Mouse (Mus musculus) heart, postnatal 4 days (tissue): Measurements from ENCODE around the gene Gm13088. TPM values are rescaled to one million over a fixed set of nuclear protein-coding genes. Genes with fewer than 3 reads are reported as not detected.
"Not testable (repeated sequence)": the region's sequence is repeated elsewhere in the genome, so short reads cannot be mapped to it uniquely, and the experiment has no call there.

Experiments used
- DNase-seq: peaks from one replicate; pipeline ENCODE4 v3.0.0; 2021
- total RNA-seq, 2 experiments: library from RNA; stranded (reverse); gene quantifications; 2 replicates each; pipeline ENCODE4 v1.2.3; 2021

The Gm13088 gene
- not detected for total RNA-seq

DNA sequence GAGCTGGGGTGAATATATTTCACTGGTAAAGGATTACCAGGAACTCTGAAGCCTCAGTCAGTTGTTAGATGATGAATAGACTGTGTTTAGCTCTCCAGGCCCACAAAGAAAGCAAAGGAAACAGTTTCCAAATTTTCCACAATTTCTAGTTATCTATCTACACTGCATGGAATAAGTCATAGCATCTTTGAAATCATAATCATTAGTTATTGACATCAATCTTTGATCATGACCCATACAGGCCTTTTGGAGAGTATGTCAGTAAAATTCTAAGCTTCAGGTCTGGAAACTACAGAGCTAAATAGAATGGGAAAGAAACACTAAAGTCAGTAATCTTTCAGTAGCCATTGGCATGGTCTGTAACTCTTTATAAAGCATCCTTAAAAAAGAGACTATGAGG is at the start of gene Gm13088:
Gene Gm13088, minus strand, starts transcription at position 101 of the 400 bp plus-strand sequence.
- DNase-seq: not testable (repeated sequence)

DNA sequence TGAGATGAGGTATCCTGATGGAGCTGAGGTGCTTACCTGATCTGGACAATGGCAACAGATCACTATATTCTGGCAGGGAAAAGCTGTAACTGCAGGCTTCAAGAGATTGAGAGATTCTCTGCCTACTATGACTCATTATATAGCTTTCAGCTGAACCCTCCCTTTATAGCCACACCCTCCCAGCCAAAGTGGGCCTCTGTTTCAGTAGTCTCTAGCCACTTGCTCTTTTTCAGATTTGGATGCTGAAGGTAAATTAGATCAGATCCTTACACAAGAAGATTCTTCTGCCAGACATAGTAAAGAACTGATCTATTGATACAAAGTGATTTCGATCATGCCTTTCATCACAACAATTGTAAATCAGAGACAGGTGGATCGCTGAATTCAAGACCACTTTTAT is 45.6 kb upstream of the Gm13088 start, which contains the start of gene Gm13089:
Gene Gm13089, minus strand, starts transcription at position 101 of the 400 bp plus-strand sequence.
- no peak for DNase-seq

DNA sequence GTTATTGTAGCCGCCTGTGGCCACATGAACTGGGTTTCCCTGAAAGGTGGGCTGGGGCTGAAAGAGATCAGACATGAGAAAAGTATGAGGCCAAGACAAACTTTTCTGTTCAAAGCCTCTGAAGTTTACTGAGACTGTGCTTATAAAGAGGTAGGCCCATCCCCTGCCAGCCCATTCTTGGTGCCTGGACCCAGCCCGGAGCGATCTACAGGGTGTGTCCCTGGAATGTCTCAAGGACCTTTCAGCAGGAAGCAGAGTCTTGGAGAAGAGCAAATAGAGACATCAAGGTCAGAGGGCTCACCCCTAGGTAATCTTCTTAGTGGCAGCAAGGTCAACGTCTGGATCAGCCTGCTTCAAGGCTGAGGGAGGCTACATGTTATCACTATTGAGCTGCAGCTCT is 38.9 kb downstream of the Gm13088 start:
- not testable (repeated sequence) for DNase-seq

DNA sequence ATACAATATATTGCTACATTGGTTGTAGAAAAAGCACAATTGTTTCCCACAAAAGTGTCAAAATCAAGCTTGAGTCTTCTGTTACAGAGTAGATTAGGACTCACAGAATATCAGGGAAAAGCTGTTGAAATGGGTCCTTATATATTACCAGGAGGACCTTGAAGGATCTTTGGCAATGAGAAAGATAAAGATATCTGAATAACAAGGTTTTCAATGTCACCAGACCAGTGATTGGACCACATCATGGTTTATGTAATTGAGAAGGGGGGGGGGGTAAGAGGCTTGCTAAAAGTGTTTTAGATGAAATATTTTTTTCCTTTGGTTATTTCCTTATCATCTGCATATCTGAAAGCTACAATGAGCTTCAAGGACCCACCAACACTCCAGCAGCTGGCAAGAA is 42.3 kb downstream of the Gm13088 start, which contains the start of gene Gm13083:
Gene Gm13083, plus strand, starts transcription at position 301 of the 400 bp plus-strand sequence.
- not testable (repeated sequence) for DNase-seq

DNA sequence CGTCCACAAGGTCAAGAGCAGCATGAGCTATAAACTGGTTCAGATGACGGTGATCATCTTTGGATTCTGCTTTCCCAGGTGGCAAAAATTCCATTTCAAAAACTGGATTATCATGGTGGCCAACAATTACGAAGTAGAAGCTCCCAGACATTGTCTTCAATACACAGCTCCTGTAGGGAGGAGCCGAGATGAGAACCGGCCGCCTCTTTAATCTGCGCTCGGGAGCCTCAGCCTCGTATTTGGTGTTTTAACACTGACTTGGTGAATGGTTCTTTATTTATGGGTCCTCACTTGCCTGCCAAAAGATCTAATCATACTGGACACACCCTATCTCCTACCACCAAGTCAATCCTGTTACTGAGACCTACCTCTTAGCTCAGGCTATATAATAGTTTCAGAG is 45.1 kb downstream of the Gm13088 start:
- DNase-seq: not testable (repeated sequence)

Other genes starting within 250 kb of the Gm13088 start
- gene Pramef8, start 244.8 kb downstream of the Gm13088 start, total RNA-seq: 10 to 100 TPM; 11.7 to 12.1 TPM
- not detected for gene Oog4, start 206.9 kb downstream of the Gm13088 start, total RNA-seq
- gene Gm13043, start 145.9 kb downstream of the Gm13088 start, total RNA-seq: not detected
- gene Gm13040, start 121.3 kb downstream of the Gm13088 start, total RNA-seq: not detected
- not detected for gene BC080695, start 105.5 kb downstream of the Gm13088 start, total RNA-seq
- gene Gm13057, start 105.5 kb downstream of the Gm13088 start, total RNA-seq: not detected
- not detected for gene Gm13083, start 42.2 kb downstream of the Gm13088 start, total RNA-seq
- gene Gm13089, start 45.5 kb upstream of the Gm13088 start, total RNA-seq: not detected
- not detected for gene Gm13078, start 62.2 kb upstream of the Gm13088 start, total RNA-seq
- gene Gm13023, start 132.1 kb upstream of the Gm13088 start, total RNA-seq: not detected
- not detected for gene Gm13084, start 158.8 kb upstream of the Gm13088 start, total RNA-seq
- gene Gm13103, start 189.3 kb upstream of the Gm13088 start, total RNA-seq: not detected
- not detected for gene Pramef6, start 243.1 kb upstream of the Gm13088 start, total RNA-seq